Mouse (Mus musculus) left cerebral cortex, postnatal 36 days (tissue): Measurements from ENCODE around the gene Cdcp1. TPM values are rescaled to one million over a fixed set of nuclear protein-coding genes. Genes with fewer than 3 reads are reported as not detected.

ENCODE experiments used
- DNase-seq, 2 experiments: peaks; one replicate each; pipeline ENCODE4 v3.0.0; 2021 to 2022; ENCODE audit warnings: low spot score in 2 of 2, mixed read lengths in 1 of 2
- intact Hi-C: fragments of 180-260 bp; cut with DNase I; formaldehyde crosslinking; loops from one replicate; pipeline ENCODE4 v1.15.1; 2025
- total RNA-seq, 2 experiments: library from RNA; stranded (reverse); gene quantifications; 2 replicates each; pipeline ENCODE4 v1.2.3; 2021

Gene Cdcp1
- total RNA-seq, 2 experiments from 2014 or later: 0.14 to 0.27 TPM

GRCm38 (mm10) chr9:123224863-123225431 lies 9.1 kb upstream of the Cdcp1 start:
- intact Hi-C loops: no loop called here
- no peak for DNase-seq

GRCm38 (mm10) chr9:123219826-123220225 lies 4.0 kb upstream of the Cdcp1 start:
- peak; percentile 49 to 52 for DNase-seq
- intact Hi-C loops: no loop called here

DNA sequence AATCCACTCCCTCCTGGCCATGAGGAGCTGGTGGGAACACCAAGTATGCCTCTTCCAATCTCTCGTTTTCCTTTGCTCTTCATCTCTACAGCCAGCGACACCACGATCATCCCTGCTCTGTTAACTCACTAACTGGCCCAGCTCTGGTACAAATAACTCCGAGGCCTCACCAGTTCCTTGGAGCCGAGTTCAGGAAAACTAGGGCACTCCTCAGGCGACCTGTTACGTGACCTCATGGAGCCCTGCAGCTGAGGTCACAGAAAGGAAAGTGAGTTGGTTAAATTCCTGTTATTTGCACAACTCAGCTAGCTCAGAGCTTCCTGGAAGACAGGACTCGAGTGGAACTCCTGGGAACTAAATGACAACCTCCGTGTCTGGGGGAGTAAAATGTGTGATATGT lies 2.5 kb downstream of the Cdcp1 start:
- intact Hi-C loops: no loop called here
- no peak for DNase-seq

DNA sequence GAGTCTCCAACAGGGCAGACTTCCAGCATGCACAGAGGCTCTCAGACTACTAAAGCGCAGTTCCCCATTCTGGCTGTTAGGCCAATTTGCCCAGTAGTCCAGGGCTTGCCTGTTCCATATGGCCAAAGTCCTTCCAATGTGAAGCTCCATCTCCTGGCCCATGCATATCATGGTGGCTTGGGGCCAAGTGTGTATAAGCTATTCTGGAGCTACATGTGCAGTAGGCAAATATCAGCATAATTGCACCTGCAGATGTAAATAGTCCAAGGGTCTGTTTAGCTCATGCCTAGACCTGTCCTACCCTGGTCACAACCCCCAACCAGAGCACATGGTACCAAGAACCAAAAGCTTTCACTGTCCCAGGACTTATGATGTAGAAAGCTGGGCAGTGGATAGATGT lies 7.9 kb downstream of the Cdcp1 start:
- DNase-seq: no peak
- intact Hi-C loops: no loop called here

- DNase-seq: no peak
- intact Hi-C loops: no loop called here
Measured at GRCm38 (mm10) chr9:123206948-123207347, 8.9 kb downstream of the Cdcp1 start.

DNA sequence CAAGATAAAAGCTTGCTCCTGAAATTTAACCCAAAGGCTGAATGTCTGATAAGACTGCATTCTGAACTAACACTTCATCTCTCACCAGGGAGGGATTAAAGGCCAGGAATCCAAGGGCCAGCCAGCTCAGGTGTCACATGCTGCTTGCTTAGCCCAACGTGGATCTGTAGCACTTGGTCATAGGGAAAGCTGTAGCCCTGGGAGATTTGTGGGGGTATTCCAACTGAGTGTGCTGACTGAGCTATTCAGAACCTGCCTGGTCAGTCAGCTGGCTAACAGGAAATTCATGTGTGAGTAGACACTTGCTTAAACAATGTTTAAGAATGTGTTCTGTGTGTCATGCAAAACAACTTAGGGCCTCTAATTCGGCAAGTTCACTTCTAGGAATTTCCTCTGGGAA lies 9.3 kb downstream of the Cdcp1 start:
- DNase-seq: no peak
- intact Hi-C loops: no loop called here

DNA sequence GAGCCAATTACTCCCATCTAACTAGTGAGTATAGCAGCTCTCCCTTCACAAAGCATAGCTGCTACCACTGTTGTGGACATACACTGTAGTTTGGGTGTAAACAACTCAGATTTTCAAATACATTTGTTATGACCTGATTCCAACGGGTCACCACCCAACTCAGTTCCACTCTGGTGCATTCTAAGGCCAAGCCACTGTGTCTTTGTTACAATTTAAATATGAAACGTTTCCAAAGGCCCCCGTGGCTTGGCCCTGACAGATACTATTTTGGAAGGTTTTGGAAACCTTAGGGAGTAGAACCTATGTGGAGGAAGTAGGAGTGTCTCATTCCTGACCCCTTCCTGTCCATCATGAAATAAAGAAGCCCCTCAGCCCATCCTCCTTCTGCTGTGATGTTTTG lies 15.7 kb downstream of the Cdcp1 start:
- intact Hi-C loops: no loop called here
- no peak for DNase-seq

DNA sequence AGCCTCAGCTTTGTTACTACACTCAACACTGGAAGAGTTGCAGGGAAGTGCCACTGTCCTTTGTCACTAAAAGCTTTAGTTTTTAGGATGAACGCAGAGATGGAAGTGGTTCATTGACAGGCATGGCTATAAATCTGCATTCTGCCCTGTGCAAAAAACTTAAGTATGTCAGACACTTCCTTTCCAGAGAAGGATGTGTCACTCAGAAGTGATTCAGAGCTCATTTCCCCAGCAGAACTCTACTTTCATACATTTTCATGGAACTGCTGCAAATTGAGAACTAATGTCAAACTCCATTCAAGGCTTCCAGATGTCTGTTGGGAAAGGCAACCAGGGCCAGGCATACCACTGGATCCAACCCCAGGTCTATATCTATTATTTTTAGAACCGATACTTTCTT lies 27.6 kb downstream of the Cdcp1 start:
- intact Hi-C loops: no loop called here
- no peak for DNase-seq

GRCm38 (mm10) chr9:123187589-123187988 lies 28.2 kb downstream of the Cdcp1 start:
- intact Hi-C loops: no loop called here
- DNase-seq: no peak

DNA sequence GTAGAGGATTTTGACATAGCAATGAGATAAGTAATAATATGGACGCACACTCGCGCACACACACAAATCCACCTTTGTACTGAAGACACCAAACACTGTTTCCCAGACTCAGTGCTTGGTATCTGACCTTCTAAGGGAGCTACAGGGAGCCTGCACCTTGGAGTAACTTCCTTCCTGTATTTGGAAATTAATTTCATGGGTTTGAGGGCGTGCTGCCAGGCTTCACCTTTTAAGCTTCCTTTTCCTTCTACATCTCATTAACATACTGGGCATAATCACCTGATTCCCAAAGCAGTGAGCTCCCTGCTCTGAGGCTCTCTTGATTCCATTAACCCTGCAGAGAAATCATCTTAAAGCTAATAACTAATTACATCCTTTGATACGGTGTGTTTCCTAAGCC lies 29.7 kb downstream of the Cdcp1 start:
- intact Hi-C loops: no loop called here
- no peak for DNase-seq

GRCm38 (mm10) chr9:123185546-123185945 lies 30.3 kb downstream of the Cdcp1 start:
- intact Hi-C loops: no loop called here
- no peak for DNase-seq

GRCm38 (mm10) chr9:123183226-123183625 lies 32.6 kb downstream of the Cdcp1 start:
- no peak for DNase-seq
- intact Hi-C loops: no loop called here

GRCm38 (mm10) chr9:123180003-123180402 lies 35.8 kb downstream of the Cdcp1 start:
- intact Hi-C loops: no loop called here
- DNase-seq: no peak

DNA sequence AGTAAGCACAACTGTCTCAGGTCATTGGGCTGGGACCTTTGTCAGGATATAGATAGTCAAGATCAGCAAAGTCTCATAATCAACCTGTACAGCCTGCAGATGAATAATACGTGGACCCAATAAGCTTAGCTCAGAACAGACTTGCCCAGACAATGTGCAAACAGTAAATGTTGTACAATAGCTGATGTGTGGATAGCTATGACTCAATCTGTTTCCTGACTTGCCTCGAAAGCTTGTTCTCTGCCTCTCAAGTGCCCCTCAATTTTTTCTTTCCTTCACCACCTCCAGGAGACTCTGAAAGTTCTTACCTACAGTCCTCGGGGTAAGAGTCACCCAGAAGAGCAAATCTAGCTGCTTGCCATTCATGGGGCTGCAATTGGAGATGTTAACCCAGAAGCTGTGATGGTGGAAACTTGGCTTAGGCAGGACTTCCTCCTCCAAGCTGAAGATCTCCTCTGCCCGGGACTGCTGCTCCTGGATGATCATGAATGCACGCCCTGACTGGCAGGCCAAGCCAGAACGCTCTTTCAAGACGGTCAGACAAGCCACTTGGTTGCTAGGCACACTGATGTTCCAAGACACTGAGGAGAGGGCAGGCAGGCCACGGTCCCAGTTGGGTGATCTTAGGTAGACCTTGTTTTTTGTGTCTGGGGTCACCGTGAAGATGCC lies 38.3 kb downstream of the Cdcp1 start:
- no peak for DNase-seq
- intact Hi-C loops: no loop called here

DNA sequence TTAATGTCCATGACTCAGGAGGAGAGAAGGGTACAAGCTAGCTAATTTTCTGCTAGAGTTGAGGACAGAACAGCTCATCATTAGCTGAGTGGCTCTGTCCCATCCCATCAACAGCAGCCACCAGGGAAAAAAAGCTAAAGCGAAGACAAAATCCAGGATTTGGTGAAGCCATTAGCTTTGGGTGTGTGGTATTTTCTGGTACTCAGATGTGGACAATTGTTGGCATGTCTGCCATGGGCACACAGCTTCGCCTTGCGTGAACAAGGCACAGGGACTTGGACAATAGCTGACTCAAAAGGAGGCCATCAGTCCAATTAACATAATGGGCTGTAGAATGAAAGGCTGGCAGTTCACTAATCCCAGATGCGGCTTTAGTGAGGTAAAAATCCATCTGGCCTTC lies 41.5 kb downstream of the Cdcp1 start:
- DNase-seq: no peak
- intact Hi-C loops: no loop called here

DNA sequence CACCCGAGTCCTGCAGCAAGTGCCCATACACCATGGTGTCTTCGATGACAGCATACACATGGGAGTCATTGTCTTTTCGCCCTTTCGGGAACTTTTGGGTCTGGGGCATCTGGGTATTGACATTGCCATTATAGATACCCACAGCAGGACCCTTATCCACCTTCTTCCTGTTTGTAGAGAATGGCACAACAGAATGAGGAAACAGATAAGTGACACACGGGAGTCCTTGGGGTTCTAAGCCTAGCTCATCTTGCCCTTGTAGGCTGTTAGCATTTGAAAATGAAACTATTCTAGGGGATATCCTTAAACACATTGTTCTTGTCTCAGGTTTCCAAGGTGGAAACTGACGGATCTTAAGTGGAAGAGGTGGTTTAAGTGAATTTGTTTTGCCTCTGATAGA lies 42.1 kb downstream of the Cdcp1 start:
- no peak for DNase-seq
- intact Hi-C loops: no loop called here

DNA sequence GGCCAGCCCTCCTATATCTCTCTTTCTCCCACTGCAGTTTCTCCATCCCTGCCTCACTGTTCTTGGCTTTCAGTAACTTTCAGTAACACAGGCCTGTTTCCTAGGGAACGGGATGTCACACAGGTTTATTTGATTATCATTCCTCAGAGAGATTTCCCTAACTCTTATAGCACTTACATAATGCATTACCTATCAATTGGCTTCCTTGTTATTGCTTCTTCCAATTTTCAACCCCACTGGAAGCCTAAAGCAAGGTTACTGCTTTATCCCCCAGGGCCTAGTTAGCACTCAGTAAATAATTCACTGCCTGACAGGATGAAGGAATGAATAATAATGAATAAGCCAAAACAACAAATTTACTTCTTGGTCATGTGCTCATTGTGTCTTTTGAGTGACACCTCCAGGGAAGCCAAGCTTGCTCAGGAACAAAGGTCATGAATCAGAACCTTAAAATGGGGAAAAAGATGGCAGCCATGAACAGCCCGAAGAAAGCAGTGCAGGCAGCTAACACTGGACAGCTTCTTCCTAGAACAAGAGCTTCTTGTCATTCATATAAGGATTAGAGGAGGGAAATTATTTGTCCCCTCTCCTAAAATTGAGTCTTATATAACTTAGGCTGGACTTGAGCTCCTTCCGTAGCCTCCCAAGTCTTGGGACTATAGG lies 49.9 kb downstream of the Cdcp1 start:
- intact Hi-C loops: no loop called here

GRCm38 (mm10) chr9:123162985-123163694 lies 52.7 kb downstream of the Cdcp1 start:
- no peak for DNase-seq
- intact Hi-C loops: no loop called here

More for the DNA sequence above, 49.9 kb downstream of the Cdcp1 start:
- DNase-seq: no peak

DNA sequence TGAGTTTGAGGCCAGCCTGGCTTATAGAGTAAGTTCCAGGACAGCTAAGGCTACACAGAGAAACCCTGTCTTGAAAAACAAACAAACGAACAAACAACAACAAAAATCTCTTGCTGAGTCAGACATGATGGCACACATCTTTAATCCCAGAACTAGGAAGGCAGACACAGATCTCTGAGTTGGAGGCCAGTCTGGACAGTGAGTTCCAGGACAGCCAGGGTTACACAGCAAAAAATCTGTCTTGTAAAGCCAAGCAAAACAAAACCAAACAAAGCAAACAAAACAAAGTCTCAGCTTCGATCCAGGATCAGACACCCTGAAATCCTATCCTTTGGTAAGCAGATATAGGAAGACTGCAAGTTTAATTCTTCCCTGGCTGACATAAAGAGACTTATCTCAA lies 54.0 kb downstream of the Cdcp1 start:
- no peak for DNase-seq
- intact Hi-C loops: no loop called here

GRCm38 (mm10) chr9:123159330-123159729 lies 56.5 kb downstream of the Cdcp1 start:
- DNase-seq: peak; percentile 58 to 68
- intact Hi-C loops: loop anchor here (1.0 to 10.0 kb wide), 3 partner anchors 185 to 365 kb away; partner anchors contain the start of gene Sacm1l
